Comparison of ENCODE assay signal across 8 mouse cellular contexts in the genomic region with DNA sequence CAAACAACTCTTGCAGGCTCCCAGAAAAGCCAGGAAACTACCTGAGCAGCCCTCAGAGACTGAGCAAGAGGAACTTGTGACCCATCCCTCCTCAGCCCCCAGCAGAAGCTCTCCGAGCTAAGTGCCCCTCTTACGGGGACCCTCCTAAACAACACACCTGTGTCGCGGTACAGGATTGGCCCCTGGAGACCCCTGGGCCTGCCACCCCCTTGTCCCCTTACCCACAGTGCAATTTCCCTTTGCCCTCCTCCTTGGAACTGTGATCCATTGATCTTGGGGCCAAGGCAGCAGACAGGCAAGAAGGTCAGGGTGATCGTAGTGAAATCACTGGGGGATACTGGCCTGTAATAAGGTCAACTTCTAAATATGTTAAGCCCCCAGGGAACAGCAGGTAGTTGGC. TPM values are rescaled to one million over a fixed set of nuclear protein-coding genes. Genes with fewer than 3 reads are reported as not detected.
DNase-seq lines count a peak whose midpoint lies in the region; ATAC-seq lines count a peak whose summit lies in the region.

No protein-coding gene starts in this region.

- H3K27me3 ChIP-seq in heart, embryonic 14.5 days (ENCODE audit: control insufficient read depth, insufficient read depth, low read length), result no peaks in the 10 kb centered on the region
- no peaks in the 10 kb centered on the region for H3K27me3 ChIP-seq in embryonic facial prominence, embryonic 13.5 days
- H3K27me3 ChIP-seq in intestine, embryonic 15.5 days (replicated peaks), result no peaks in the 10 kb centered on the region
- no peaks in the 10 kb centered on the region for H3K27me3 ChIP-seq in midbrain, embryonic 15.5 days (replicated peaks)

- peaks cover 37 to 42% of the 10 kb centered on the region in 2 experiments for H3K4me1 ChIP-seq in heart, embryonic 14.5 days (ENCODE audit: control insufficient read depth in 2 of 2, insufficient read depth in 2 of 2, low read length in 2 of 2)
- H3K4me1 ChIP-seq in embryonic facial prominence, embryonic 13.5 days, result peaks cover 27% of the 10 kb centered on the region
- H3K4me1 ChIP-seq in intestine, embryonic 15.5 days (replicated peaks), result peaks cover 22% of the 10 kb centered on the region
- peaks cover 23% of the 10 kb centered on the region for H3K4me1 ChIP-seq in midbrain, embryonic 15.5 days

- no peak for DNase-seq in heart, adult 9 months (ENCODE audit: low spot score in 2 of 2)
- no peak for DNase-seq in ovary, adult 18-20 months (ENCODE audit: low spot score)
- DNase-seq in layer of hippocampus, postnatal 10 days (ENCODE audit: low spot score in 2 of 2), result no peak
- no peak for DNase-seq in adrenal gland, adult 2 months

- ATAC-seq in heart, embryonic 14.5 days (ENCODE audit: insufficient number of reproducible peaks, insufficient read depth, low FRiP score, low read depth), result no peak
- ATAC-seq in embryonic facial prominence, embryonic 13.5 days (ENCODE audit: insufficient number of reproducible peaks, insufficient read depth, low FRiP score, low TSS enrichment, low read depth), result no peak
- ATAC-seq in intestine, embryonic 15.5 days, result peak; percentile 9
- no peak for ATAC-seq in midbrain, embryonic 15.5 days (replicated peaks)

- peak overlapping the region; percentile 72; the same call in 1 of the 2 replicates for H3K9ac ChIP-seq in heart, embryonic 14.5 days (ENCODE audit: low read length)
- H3K9ac ChIP-seq in embryonic facial prominence, embryonic 13.5 days, result no peak overlapping the region
- no peak overlapping the region for H3K9ac ChIP-seq in intestine, embryonic 15.5 days
- no peak overlapping the region for H3K9ac ChIP-seq in midbrain, embryonic 15.5 days

- H3K27ac ChIP-seq in heart, embryonic 14.5 days (replicated peaks in 1 of 2; ENCODE audit: control insufficient read depth in 1 of 2, insufficient read depth in 1 of 2, low read depth in 2 of 2, low read length in 2 of 2), result peak overlapping the region; percentile 7 to 15; a peak in 1 of 4 replicates
- H3K27ac ChIP-seq in embryonic facial prominence, embryonic 13.5 days, result no peak overlapping the region
- H3K27ac ChIP-seq in intestine, embryonic 15.5 days, result peak overlapping the region; percentile 51
- H3K27ac ChIP-seq in midbrain, embryonic 15.5 days, result no peak overlapping the region

- WGBS in heart, embryonic 14.5 days, result 63% methylated on average over 5 of the region's 5 CpGs
- WGBS in embryonic facial prominence, embryonic 13.5 days, result 63% methylated on average over 5 of the region's 5 CpGs
- WGBS in intestine, embryonic 15.5 days, result 62% methylated on average over 5 of the region's 5 CpGs
- 74% methylated on average over 5 of the region's 5 CpGs for WGBS in midbrain, embryonic 15.5 days

- peak overlapping the region; percentile 86 for H3K4me2 ChIP-seq in heart, embryonic 14.5 days (ENCODE audit: low read length)
- H3K4me2 ChIP-seq in embryonic facial prominence, embryonic 13.5 days, result peak overlapping the region; percentile 86
- peak overlapping the region; percentile 86 for H3K4me2 ChIP-seq in intestine, embryonic 15.5 days (replicated peaks)
- peak overlapping the region; percentile 79 for H3K4me2 ChIP-seq in midbrain, embryonic 15.5 days

- no peak overlapping the region; a peak in 1 of 4 replicates for H3K4me3 ChIP-seq in heart, embryonic 14.5 days (ENCODE audit: control insufficient read depth in 1 of 2, insufficient read depth in 1 of 2, low read depth in 1 of 2, low read length in 2 of 2)
- H3K4me3 ChIP-seq in embryonic facial prominence, embryonic 13.5 days, result no peak overlapping the region
- no peak overlapping the region for H3K4me3 ChIP-seq in intestine, embryonic 15.5 days (replicated peaks)
- peak overlapping the region; percentile 38 for H3K4me3 ChIP-seq in midbrain, embryonic 15.5 days

- H3K9me3 ChIP-seq in heart, embryonic 14.5 days (ENCODE audit: control insufficient read depth, low read length), result no peaks in the 10 kb centered on the region
- H3K9me3 ChIP-seq in embryonic facial prominence, embryonic 13.5 days, result no peaks in the 10 kb centered on the region
- H3K9me3 ChIP-seq in intestine, embryonic 15.5 days, result no peaks in the 10 kb centered on the region
- no peaks in the 10 kb centered on the region for H3K9me3 ChIP-seq in midbrain, embryonic 15.5 days

- no peaks in the 10 kb centered on the region for H3K36me3 ChIP-seq in heart, embryonic 14.5 days (ENCODE audit: control insufficient read depth, insufficient read depth, low read length)
- H3K36me3 ChIP-seq in embryonic facial prominence, embryonic 13.5 days, result no peaks in the 10 kb centered on the region
- H3K36me3 ChIP-seq in intestine, embryonic 15.5 days, result no peaks in the 10 kb centered on the region
- no peaks in the 10 kb centered on the region for H3K36me3 ChIP-seq in midbrain, embryonic 15.5 days (replicated peaks)

RNA-seq across cellular contexts. Expression of a gene that starts 17.1 kb away (rescaled TPM):
- polyA plus RNA-seq in heart, embryonic 14.5 days (2014; fragmentation: Nextera tagmentation; extraction: Ambion mirVana), result 46.3 and 53.1 TPM in 2 replicates
- 74.7 and 87.3 TPM in 2 replicates for polyA plus RNA-seq in embryonic facial prominence, embryonic 13.5 days (2015; fragmentation: Nextera tagmentation; extraction: Ambion mirVana)
- 97.9 and 131 TPM in 2 replicates for polyA plus RNA-seq in intestine, embryonic 15.5 days (2015; fragmentation: Nextera tagmentation; extraction: Ambion mirVana)
- 60.7 and 69.3 TPM in 2 replicates for polyA plus RNA-seq in midbrain, embryonic 15.5 days (2015; fragmentation: Nextera tagmentation; extraction: Ambion mirVana)
- 10 to 100 TPM; 19.8 to 20.5 TPM for total RNA-seq in layer of hippocampus, postnatal 10 days (2021)
- total RNA-seq in adrenal gland, adult 2 months (2021), result 10 to 100 TPM; 44.8 to 45.6 TPM
- 25.5 and 25.7 TPM in 2 replicates for polyA plus RNA-seq in adrenal gland, adult 2 months (2012; rRNA removed)

RNA-seq across cellular contexts. Expression of a gene that starts 17.5 kb away (rescaled TPM):
- 9.9 and 10.9 TPM in 2 replicates for polyA plus RNA-seq in heart, embryonic 14.5 days (2014; fragmentation: Nextera tagmentation; extraction: Ambion mirVana)
- polyA plus RNA-seq in embryonic facial prominence, embryonic 13.5 days (2015; fragmentation: Nextera tagmentation; extraction: Ambion mirVana), result 11.2 and 12.2 TPM in 2 replicates
- polyA plus RNA-seq in intestine, embryonic 15.5 days (2015; fragmentation: Nextera tagmentation; extraction: Ambion mirVana), result 12.7 and 14.0 TPM in 2 replicates
- 9.4 and 9.6 TPM in 2 replicates for polyA plus RNA-seq in midbrain, embryonic 15.5 days (2015; fragmentation: Nextera tagmentation; extraction: Ambion mirVana)
- total RNA-seq in layer of hippocampus, postnatal 10 days (2021), result 10 to 100 TPM in 1 of 2 experiments, 1 to 10 TPM in 1; 9.8 to 10.3 TPM
- 10 to 100 TPM; 15.2 to 19.2 TPM for total RNA-seq in adrenal gland, adult 2 months (2021)
- polyA plus RNA-seq in adrenal gland, adult 2 months (2012; rRNA removed), result 20.4 and 21.2 TPM in 2 replicates

RNA-seq across cellular contexts. Expression of a gene that starts 25.4 kb away (rescaled TPM):
- polyA plus RNA-seq in heart, embryonic 14.5 days (2014; fragmentation: Nextera tagmentation; extraction: Ambion mirVana), result 42.3 and 47.1 TPM in 2 replicates
- polyA plus RNA-seq in embryonic facial prominence, embryonic 13.5 days (2015; fragmentation: Nextera tagmentation; extraction: Ambion mirVana), result 48.7 and 52.9 TPM in 2 replicates
- 53.8 and 54.5 TPM in 2 replicates for polyA plus RNA-seq in intestine, embryonic 15.5 days (2015; fragmentation: Nextera tagmentation; extraction: Ambion mirVana)
- polyA plus RNA-seq in midbrain, embryonic 15.5 days (2015; fragmentation: Nextera tagmentation; extraction: Ambion mirVana), result 69.0 and 72.4 TPM in 2 replicates
- total RNA-seq in layer of hippocampus, postnatal 10 days (2021), result 10 to 100 TPM; 35.7 to 39.5 TPM
- 100 to 1,000 TPM in 1 of 2 experiments, 10 to 100 TPM in 1; 71.7 to 105 TPM for total RNA-seq in adrenal gland, adult 2 months (2021)
- polyA plus RNA-seq in adrenal gland, adult 2 months (2012; rRNA removed), result 156 and 157 TPM in 2 replicates

Comparison
In these comparisons a context has a peak if more than half of its experiments do, and no peak if none do; other contexts are left out.
1. H3K27ac ChIP-seq: peak in heart, embryonic 14.5 days (2 of 2) and intestine, embryonic 15.5 days (single experiment); none in embryonic facial prominence, embryonic 13.5 days (single experiment) and midbrain, embryonic 15.5 days (single experiment).
2. Peak in every context shown above with its lines, with median percentiles within 50 percentile points of each other: H3K4me2 ChIP-seq.